Mouse (Mus musculus): ENCODE results near the gene AI854703.

Gene AI854703

DNA sequence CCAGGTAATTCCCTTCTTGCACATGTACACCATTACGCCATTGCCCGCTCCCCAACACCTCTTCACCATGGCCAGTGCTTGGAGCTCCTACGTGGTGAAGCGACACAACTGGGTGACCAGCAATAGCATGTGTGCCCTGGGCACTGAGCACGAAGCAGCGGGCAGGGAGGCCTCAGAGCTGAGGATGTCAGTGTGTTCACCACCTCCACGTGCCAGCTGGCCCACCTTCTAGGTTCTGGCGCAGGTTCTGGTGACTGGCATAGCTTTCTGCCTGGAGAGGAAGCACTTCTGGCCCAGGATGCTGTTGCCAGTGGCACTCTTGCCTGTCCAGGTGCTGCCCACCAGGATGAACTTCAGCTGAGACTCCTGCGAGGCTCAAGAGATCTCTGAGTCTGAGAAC, 38.9 kb downstream of the AI854703 start:
- DNase-seq = no peak

DNA sequence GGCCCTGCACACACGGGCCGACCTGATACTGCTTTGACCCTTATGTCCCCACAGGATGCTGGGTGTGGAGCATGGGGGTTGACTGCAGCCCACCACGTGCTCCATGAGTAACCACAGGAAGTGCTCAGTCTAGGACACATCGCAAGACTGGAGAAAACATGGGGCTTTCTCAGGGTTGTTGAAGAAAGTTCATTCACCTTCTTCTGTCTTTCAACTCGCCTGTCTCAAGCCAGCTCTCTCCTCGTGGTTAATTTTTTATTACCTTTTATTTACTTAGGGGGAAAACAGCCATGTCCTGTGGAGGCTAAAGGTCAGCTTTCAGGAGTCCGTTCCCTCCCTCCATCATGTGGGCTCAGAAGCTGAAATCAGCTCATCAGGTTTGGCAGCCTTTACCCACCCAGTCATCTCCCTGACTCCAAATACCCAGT, 39.6 kb downstream of the AI854703 start:
- DNase-seq = no peak

DNA sequence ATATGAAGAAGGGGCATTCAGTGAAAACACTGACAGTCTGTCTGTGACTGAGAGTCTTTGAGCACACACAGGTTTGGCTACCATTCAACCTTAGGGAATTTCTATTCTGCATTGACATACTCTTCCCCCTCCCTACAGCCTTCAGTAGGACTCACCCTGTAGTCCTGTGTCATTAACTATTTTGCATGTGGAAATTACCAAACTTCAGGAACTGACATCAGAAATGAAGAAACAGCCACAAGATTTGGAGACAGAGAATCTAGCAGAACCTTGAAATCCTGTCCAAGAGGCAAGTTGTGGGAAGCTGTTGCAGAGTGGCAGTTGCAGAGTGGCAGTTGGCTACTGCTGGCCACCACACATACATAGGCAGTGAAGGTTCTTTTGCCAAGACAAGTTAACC, 41.5 kb downstream of the AI854703 start:
- no peak for DNase-seq

DNA sequence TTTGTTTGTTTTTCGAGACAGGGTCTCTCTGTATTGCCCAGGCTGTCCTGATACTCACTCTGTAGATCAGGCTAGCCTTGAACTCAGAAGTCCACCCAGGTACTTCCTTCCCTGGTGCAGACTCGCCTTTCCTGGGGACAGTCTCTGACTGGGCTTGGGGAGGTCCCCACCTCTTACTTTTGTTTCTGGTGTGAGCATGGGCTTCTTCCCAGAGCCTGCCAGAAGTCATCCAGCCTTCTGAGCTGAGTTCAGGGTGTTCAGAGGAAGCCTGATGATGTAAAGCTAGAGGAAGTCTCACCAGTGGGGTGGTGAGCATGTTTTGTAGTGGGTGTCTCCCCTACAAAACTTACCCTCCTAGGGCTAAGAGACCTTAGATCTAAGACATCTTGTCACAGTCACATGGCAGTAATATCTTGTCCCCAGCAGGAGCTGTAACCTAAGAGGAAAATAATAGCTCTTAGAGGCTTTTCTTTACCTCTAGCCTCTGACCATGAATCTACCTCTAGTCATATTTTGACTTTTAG, 42.9 kb downstream of the AI854703 start:
- DNase-seq = no peak

DNA sequence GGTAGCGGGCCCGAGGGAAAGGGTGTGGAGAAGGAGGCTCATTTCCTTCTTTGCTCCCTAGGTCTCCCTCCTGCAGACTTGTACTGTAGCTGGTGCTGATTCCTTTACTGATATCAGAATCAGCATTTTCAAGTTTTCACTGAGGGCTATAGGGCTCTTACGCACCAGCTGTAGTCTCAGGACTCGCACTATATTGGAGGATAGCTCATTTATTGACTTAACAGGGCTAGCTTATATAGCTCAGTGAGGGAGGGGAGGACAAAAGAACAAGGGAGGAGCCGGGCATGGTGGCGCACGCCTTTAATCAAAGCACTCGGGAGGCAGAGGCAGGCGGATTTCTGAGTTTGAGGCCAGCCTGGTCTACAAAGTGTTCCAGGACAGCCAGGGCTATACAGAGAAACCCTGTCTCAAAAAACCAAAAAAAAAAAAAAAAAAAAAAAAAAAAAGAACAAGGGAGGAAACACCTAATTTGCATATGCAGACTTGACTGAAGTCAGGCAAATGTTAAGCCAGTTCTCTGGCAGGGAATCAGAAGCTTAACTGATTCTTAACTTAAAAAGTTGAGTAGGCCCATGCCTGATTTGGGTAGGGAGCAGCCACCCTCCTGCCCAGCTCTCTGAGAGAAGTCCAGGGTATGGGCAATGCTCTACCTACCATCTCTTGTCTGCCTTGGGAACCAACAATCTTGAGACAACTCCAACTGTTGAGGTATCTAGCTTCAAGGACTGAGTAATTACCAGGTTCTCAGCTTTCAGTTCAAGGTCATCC, 47.9 kb downstream of the AI854703 start:
- DNase-seq = no peak

DNA sequence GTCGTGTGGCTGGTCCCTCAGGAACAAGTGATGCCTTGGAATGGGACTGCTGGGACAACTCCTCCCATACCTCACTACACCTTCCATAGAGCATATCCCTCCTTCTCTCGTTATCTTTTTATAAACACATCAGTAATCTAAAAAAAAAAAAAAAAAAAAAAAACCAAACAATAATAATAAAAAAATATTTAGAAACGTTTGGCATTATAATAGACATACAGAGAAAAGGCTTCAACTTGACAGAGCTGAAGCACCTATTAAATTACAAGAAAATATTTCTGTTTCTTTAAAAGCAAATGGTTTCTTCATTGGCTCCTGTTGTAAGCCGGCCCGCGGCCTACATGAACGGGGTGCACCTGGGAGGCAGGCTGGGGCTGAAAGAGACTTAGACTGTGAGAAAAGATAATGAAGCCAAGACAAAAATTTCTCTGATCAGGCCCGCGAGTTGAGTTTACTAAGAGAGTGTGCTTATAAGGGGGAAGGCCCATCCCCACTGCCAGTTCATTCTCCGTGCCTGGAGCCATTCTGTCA, 48.9 kb downstream of the AI854703 start:
- DNase-seq = no peak

DNA sequence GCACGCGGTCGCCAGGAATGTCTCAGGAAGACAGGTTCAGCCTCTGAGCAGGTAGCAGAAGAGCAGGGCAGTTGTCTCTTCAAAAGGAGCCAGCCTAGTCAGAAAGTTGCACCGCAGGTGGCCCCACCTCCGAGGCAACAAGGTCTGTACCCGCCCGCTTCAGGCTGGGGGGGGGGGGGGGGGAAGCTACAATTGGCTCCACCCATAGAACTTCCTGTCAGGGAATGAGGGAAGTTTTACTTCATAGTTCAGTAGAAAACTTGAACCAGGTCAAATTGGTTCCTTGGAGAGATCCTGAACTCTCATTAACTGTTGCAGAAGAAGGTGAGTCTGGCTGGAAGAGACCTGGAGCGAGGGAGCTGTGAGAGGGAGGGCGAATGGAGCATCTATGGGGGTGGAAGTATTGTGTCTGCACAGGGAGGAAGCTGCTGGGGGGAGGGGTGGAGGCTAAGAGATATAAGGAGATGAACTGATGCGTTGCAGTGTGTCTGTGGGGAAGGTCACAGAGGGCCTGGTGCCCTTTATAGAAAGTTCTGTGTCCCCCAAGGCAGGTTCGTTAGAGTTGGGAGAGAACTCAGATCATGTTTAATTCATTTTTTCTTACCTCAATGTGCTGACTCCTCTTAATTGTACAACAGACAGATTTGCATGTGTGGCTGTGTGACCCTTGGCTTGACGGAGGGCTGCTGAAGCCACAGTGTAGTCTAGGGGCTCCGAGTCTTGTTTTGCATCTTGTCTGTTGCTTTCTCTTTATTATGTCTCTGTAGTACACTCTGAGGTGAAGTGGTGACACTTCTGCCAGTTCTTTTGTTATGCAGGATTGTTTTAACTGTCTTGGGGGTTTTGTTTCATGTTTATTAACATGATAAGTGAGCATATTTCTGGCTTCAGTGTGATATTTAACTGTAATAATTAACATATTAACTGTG, 49.6 kb downstream of the AI854703 start, which contains the start of gene Gimap9:
TSS of gene Gimap9 (plus strand) at position 199 of the 929 bp plus-strand sequence.
- DNase-seq = no peak

DNA sequence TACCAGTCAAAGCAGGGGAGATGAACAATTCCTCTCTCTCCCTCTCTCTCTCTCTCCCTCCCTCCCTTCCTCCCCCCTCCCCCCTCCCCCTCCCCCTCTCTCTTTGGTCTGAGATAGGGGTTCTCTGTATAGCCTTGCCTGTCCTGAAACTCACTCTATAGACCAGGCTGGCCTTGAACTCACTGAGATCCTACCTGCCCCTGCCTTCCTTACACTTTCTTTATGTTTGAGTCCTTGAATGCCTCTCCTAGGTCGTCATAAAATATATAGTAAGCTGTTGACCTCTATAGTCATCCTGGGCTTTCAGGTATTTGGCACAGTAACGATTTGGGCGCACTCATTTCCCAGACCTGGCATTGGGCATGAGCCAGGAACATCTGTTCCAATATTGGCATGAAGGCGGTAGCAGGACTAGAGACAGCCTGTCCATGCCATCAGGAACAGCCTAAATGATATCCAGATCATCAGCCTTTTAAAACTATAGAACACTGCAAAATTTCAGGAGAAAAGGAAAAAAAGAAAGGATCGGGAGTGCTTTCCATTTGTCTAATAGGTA, 50.4 kb downstream of the AI854703 start:
- DNase-seq = no peak

DNA sequence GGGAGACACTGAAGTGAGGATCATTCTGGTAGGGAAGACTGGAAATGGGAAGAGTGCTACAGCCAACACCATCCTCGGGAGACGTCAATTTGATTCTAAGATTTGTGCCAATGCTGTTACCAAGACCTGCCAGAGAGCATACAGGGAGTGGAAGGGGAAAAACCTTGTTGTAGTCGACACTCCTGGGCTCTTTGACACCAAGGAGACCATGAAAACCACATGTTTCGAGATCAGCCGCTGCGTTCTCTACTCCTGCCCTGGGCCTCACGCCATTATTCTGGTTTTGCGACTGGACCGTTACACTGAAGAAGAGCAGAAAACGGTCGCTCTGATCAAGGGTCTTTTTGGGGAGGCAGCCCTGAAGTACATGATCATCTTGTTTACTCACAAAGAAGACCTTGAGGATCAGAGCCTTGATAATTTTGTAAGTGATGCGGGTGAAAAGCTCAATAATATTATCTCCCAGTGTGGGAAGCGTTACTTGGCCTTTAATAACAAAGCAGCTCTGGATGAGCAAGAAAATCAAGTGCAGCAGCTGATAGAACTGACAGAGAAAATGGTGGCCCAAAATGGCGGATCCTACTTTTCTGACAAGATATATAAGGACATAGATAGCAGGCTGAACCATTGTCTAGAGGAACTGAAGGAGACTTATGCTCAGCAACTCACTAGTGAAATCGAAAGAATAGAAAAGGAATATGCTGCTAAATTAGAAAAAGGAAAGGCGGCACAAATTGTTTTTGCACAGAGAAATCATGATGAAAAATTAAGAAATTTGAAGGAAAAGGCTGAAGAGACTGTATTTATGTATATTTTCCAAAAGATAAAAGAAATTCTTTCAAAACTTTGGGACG, 51.2 kb downstream of the AI854703 start:
- DNase-seq = no peak

DNA sequence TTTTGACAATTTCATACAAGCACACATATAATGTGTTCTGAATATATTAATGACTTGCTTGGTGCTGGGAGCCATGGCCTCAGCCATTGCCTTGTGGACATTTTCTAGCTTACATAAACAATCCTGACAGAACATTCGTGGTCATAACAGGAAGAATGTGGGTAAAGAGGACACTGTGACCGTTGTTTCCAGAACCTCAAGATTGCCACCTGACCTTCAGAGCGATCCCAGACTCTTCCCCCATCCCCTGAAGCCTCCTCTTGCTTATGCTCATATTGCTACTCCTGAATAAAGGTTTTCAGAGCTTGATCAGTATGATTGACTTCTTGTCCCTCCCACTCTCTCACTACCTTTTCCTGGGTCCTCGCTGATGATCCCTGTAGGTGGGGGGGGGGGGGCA, 51.8 kb downstream of the AI854703 start:
- DNase-seq = no peak

DNA sequence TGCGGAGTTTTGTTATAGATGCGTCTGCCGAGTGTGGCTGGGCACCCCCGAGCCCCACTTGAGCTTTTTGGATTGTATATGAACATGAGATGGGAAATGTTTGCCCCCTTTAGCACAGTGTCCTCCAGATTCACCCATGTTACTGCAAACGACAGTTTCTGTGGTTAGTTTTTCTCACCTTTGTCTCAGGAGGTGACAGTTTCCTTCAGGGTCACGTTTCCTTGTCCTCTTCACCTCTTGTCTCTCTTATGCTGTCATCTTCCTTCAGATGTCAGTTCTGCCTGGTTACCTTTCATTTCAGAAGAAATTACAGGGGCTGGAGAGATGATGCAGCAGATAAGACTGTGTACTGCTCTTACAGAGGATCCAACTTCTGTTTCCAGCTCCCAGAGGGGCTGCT, 53.1 kb downstream of the AI854703 start:
- DNase-seq = no peak

DNA sequence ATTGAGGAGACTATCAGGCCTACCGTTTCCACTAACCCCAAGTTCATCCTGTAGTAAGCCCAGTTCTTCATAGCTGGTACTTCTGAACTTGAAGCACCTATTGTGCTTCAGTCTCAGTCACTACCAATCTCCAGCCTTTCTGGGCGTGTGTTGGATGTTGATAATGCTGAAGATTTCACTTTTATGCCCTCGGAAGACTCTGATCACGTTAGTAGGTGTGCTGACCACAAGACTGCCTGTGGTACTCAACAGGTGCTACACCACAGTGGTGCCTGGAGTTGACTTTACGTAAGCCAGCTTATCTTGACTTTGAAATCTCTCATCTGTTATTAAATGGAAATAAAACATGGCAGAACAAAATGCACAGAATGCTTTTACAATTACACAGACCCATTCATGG, 53.9 kb downstream of the AI854703 start:
- DNase-seq = no peak

DNA sequence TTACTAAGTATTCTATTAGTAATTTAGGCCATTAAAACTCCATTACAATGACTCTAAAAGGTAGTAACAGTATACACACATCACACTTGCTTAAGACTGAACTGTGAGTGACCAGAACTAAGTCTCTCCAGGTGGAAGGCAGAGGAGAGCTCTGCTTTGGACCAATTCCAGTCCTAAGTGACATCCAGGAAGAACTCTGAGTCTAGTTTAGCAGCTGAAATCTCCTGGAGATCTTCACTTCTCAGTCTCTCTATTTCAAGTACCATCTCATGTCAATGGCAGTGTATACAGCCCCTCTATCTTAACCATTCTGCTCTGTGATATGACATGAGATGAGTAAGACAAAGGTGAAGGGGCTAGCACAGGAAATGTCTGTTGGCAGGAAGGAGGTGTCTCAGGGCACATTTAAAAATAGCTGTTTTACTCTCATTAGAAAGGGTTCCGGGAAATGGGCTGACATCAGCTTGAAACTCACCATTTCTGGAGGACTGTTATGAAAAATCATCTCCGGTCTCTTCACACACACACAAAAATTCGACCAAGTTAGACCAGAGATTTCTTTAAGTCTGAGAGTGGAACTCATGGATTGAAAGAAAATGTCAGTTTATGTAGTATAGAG, 55.0 kb downstream of the AI854703 start:
- DNase-seq = no peak

DNA sequence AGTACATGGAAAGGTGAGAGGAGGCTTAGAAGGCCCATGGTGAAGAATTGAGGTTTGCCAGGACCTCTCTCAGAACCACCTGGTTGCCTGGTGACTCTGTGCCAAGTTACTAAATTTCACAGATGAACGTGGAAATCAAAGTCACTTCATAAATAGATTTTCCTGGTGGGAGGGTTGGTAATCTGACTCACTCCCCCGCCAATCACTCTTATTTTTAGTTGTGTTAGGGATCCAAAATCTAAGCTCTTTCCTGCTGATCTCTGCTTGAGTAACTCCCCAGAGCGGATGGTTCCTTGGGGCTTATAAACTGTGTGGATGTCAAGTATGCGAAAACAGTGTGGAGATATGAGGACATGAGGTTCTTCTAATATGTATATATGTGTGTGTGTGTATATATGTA, 55.7 kb downstream of the AI854703 start:
- peak; percentile 26 for DNase-seq

Data from right cerebral cortex, adult 18-20 months (tissue).